Mouse (Mus musculus): ENCODE data around the gene Mrps31. TPM values are rescaled to one million over a fixed set of nuclear protein-coding genes. Genes with fewer than 3 reads are reported as not detected.

Mrps31 gene
- polyA plus RNA-seq, 1 experiment: 16.5 TPM

GRCm38 (mm10) chr8:22385158-22385557 lies 26.0 kb upstream of the Mrps31 start:
- TF ChIP-seq CEBPB (IDR thresholded peaks at IDR 0.05; ENCODE audit: insufficient read depth, poor library complexity, severe bottlenecking) (no peak), TCF12 (IDR thresholded peaks at IDR 0.05; ENCODE audit: insufficient read depth, poor library complexity, severe bottlenecking) (no peak), MYOG (IDR thresholded peaks at IDR 0.05; ENCODE audit: control insufficient read depth in 1 of 3, insufficient read depth in 1 of 3, insufficient read length in 2 of 3, low read depth in 2 of 3) (no peak), MYOD1 (IDR thresholded peaks at IDR 0.05; ENCODE audit: control insufficient read depth in 1 of 3, insufficient read length in 2 of 3, low read depth in 2 of 3) (no peak), POLR2A (IDR thresholded peaks at IDR 0.05; ENCODE audit: insufficient read length, low read depth) (no peak), E2F4 (IDR thresholded peaks at IDR 0.05; ENCODE audit: insufficient read depth) (no peak), USF1 (IDR thresholded peaks at IDR 0.05; ENCODE audit: low read depth) (no peak), MAX (IDR thresholded peaks at IDR 0.05; ENCODE audit: low read depth) (no peak), TCF3 (IDR thresholded peaks at IDR 0.05; ENCODE audit: insufficient read length, low read depth) (no peak), REST (IDR thresholded peaks at IDR 0.05; ENCODE audit: insufficient read depth, insufficient read length) (no peak), SRF (IDR thresholded peaks at IDR 0.05; ENCODE audit: control insufficient read depth, insufficient read length, low read depth) (no peak), POLR2AphosphoS2 (IDR thresholded peaks at IDR 0.05; ENCODE audit: insufficient read length, low read depth) (no peak)
- Histone ChIP-seq H3K4me2 (ENCODE audit: low read depth) (no peak overlapping the region), H3K4me3 (no peak overlapping the region), H3K27me3 (ENCODE audit: control insufficient read depth, insufficient read depth, insufficient read length) (no peaks in the 10 kb centered on the region), H3ac (ENCODE audit: control insufficient read depth, insufficient read length) (no peak overlapping the region), H3K79me2 (ENCODE audit: control insufficient read depth, insufficient read depth) (no peaks in the 10 kb centered on the region), H3K36me3 (ENCODE audit: control insufficient read depth, insufficient read depth) (no peaks in the 10 kb centered on the region)

DNA sequence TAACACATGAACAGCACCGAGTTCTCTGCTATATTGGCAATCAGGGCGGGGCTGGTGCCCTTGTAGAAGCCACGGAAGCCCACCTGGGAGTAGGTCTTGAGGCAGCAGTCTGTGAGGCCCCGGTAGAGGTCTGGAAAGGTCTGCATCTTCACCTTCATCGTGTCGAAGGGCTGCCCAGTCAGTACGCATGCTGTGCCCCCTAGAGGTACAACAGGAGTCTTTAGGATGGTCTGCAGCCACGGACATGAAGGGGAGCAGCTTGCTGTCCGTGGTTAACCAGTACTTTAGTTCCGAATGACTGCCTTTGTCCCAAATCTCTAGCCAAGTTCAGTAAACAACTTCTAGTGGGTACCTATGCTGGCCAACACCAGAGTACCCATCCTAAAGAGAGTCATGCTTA lies 21.3 kb upstream of the Mrps31 start:
- H3K36me3 ChIP-seq (ENCODE audit: control insufficient read depth, insufficient read depth): no peaks in the 10 kb centered on the region
- H3K4me2 ChIP-seq (ENCODE audit: low read depth): no peak overlapping the region
- TF ChIP-seq MAX (IDR thresholded peaks at IDR 0.05; ENCODE audit: low read depth): no peak
- no peak for TF ChIP-seq USF1 (IDR thresholded peaks at IDR 0.05; ENCODE audit: low read depth)
- no peak for TF ChIP-seq MYOD1 (IDR thresholded peaks at IDR 0.05; ENCODE audit: control insufficient read depth in 1 of 3, insufficient read length in 2 of 3, low read depth in 2 of 3)
- no peak for TF ChIP-seq E2F4 (IDR thresholded peaks at IDR 0.05; ENCODE audit: insufficient read depth)
- no peak for TF ChIP-seq TCF3 (IDR thresholded peaks at IDR 0.05; ENCODE audit: insufficient read length, low read depth)
- no peak for TF ChIP-seq CEBPB (IDR thresholded peaks at IDR 0.05; ENCODE audit: insufficient read depth, poor library complexity, severe bottlenecking)
- no peak for TF ChIP-seq SRF (IDR thresholded peaks at IDR 0.05; ENCODE audit: control insufficient read depth, insufficient read length, low read depth)
- TF ChIP-seq MYOG (IDR thresholded peaks at IDR 0.05; ENCODE audit: control insufficient read depth in 1 of 3, insufficient read depth in 1 of 3, insufficient read length in 2 of 3, low read depth in 2 of 3): no peak
- TF ChIP-seq REST (IDR thresholded peaks at IDR 0.05; ENCODE audit: insufficient read depth, insufficient read length): no peak
- no peak for TF ChIP-seq TCF12 (IDR thresholded peaks at IDR 0.05; ENCODE audit: insufficient read depth, poor library complexity, severe bottlenecking)
- TF ChIP-seq POLR2A (IDR thresholded peaks at IDR 0.05; ENCODE audit: insufficient read length, low read depth): no peak
- TF ChIP-seq POLR2AphosphoS2 (IDR thresholded peaks at IDR 0.05; ENCODE audit: insufficient read length, low read depth): no peak
- H3K27me3 ChIP-seq (ENCODE audit: control insufficient read depth, insufficient read depth, insufficient read length): no peaks in the 10 kb centered on the region
- no peaks in the 10 kb centered on the region for H3K79me2 ChIP-seq (ENCODE audit: control insufficient read depth, insufficient read depth)
- H3K4me3 ChIP-seq: no peak overlapping the region
- no peak overlapping the region for H3ac ChIP-seq (ENCODE audit: control insufficient read depth, insufficient read length)

GRCm38 (mm10) chr8:22390766-22391463 lies 20.2 kb upstream of the Mrps31 start:
- Histone ChIP-seq H3K27me3 (ENCODE audit: control insufficient read depth, insufficient read depth, insufficient read length) (no peaks in the 10 kb centered on the region), H3ac (ENCODE audit: control insufficient read depth, insufficient read length) (no peak overlapping the region), H3K4me3 (no peak overlapping the region), H3K79me2 (ENCODE audit: control insufficient read depth, insufficient read depth) (no peaks in the 10 kb centered on the region), H3K36me3 (ENCODE audit: control insufficient read depth, insufficient read depth) (no peaks in the 10 kb centered on the region), H3K4me2 (ENCODE audit: low read depth) (no peak overlapping the region)
- no peak for TF ChIP-seq MYOD1 (IDR thresholded peaks at IDR 0.05; ENCODE audit: control insufficient read depth in 1 of 3, insufficient read length in 2 of 3, low read depth in 2 of 3)
- TF ChIP-seq MAX (IDR thresholded peaks at IDR 0.05; ENCODE audit: low read depth): no peak

- TF ChIP-seq REST (IDR thresholded peaks at IDR 0.05; ENCODE audit: insufficient read depth, insufficient read length): no peak
- no peak for TF ChIP-seq TCF12 (IDR thresholded peaks at IDR 0.05; ENCODE audit: insufficient read depth, poor library complexity, severe bottlenecking)
- TF ChIP-seq USF1 (IDR thresholded peaks at IDR 0.05; ENCODE audit: low read depth): no peak
- no peak for TF ChIP-seq CEBPB (IDR thresholded peaks at IDR 0.05; ENCODE audit: insufficient read depth, poor library complexity, severe bottlenecking)
- no peak for TF ChIP-seq MYOD1 (IDR thresholded peaks at IDR 0.05; ENCODE audit: control insufficient read depth in 1 of 3, insufficient read length in 2 of 3, low read depth in 2 of 3)
- no peak for TF ChIP-seq MYOG (IDR thresholded peaks at IDR 0.05; ENCODE audit: control insufficient read depth in 1 of 3, insufficient read depth in 1 of 3, insufficient read length in 2 of 3, low read depth in 2 of 3)
- no peak for TF ChIP-seq TCF3 (IDR thresholded peaks at IDR 0.05; ENCODE audit: insufficient read length, low read depth)
- no peak for TF ChIP-seq SRF (IDR thresholded peaks at IDR 0.05; ENCODE audit: control insufficient read depth, insufficient read length, low read depth)
- no peak for TF ChIP-seq POLR2AphosphoS2 (IDR thresholded peaks at IDR 0.05; ENCODE audit: insufficient read length, low read depth)
- no peak for TF ChIP-seq POLR2A (IDR thresholded peaks at IDR 0.05; ENCODE audit: insufficient read length, low read depth)
- TF ChIP-seq MAX (IDR thresholded peaks at IDR 0.05; ENCODE audit: low read depth): no peak
- no peak for TF ChIP-seq E2F4 (IDR thresholded peaks at IDR 0.05; ENCODE audit: insufficient read depth)
- Histone ChIP-seq H3K36me3 (ENCODE audit: control insufficient read depth, insufficient read depth) (no peaks in the 10 kb centered on the region), H3K4me3 (no peak overlapping the region), H3K27me3 (ENCODE audit: control insufficient read depth, insufficient read depth, insufficient read length) (no peaks in the 10 kb centered on the region), H3ac (ENCODE audit: control insufficient read depth, insufficient read length) (no peak overlapping the region), H3K4me2 (ENCODE audit: low read depth) (no peak overlapping the region), H3K79me2 (ENCODE audit: control insufficient read depth, insufficient read depth) (no peaks in the 10 kb centered on the region)
Observed at GRCm38 (mm10) chr8:22394471-22394870, 16.7 kb upstream of the Mrps31 start.

Data from myocyte (in vitro differentiated cells).